Mouse (Mus musculus): Measurements from ENCODE around the gene Cwc22.

Cwc22 gene

GRCm38 (mm10) chr2:77924003-77924402 is 22.2 kb downstream of the Cwc22 start:
- no peak for DNase-seq (ENCODE audit: low read depth, low spot score)
- peaks cover 15% of the 10 kb centered on the region for H3K36me3 ChIP-seq (ENCODE audit: control insufficient read depth, insufficient read depth, low read length, poor library complexity, severe bottlenecking)
- H3K27me3 ChIP-seq (ENCODE audit: control insufficient read depth, insufficient read depth, low read length, poor library complexity, severe bottlenecking), result no peaks in the 10 kb centered on the region

- no peak for DNase-seq (ENCODE audit: low read depth, low spot score)
- H3K36me3 ChIP-seq (ENCODE audit: control insufficient read depth, insufficient read depth, low read length, poor library complexity, severe bottlenecking), result peaks cover 15% of the 10 kb centered on the region
- H3K27me3 ChIP-seq (ENCODE audit: control insufficient read depth, insufficient read depth, low read length, poor library complexity, severe bottlenecking), result no peaks in the 10 kb centered on the region
Observed at GRCm38 (mm10) chr2:77923182-77923581, 23.0 kb downstream of the Cwc22 start.

GRCm38 (mm10) chr2:77921307-77921706 is 24.9 kb downstream of the Cwc22 start:
- no peak for DNase-seq (ENCODE audit: low read depth, low spot score)
- Histone ChIP-seq H3K27me3 (ENCODE audit: control insufficient read depth, insufficient read depth, low read length, poor library complexity, severe bottlenecking) (no peaks in the 10 kb centered on the region), H3K36me3 (ENCODE audit: control insufficient read depth, insufficient read depth, low read length, poor library complexity, severe bottlenecking) (peaks cover 17% of the 10 kb centered on the region)

- no peak for DNase-seq (ENCODE audit: low read depth, low spot score)
- H3K27me3 ChIP-seq (ENCODE audit: control insufficient read depth, insufficient read depth, low read length, poor library complexity, severe bottlenecking), result no peaks in the 10 kb centered on the region
- H3K36me3 ChIP-seq (ENCODE audit: control insufficient read depth, insufficient read depth, low read length, poor library complexity, severe bottlenecking), result peaks cover 17% of the 10 kb centered on the region
Observed at GRCm38 (mm10) chr2:77920621-77921020, 25.6 kb downstream of the Cwc22 start.

GRCm38 (mm10) chr2:77918474-77918873 is 27.7 kb downstream of the Cwc22 start:
- peaks cover 17% of the 10 kb centered on the region; the same call in 1 of the 2 replicates for H3K36me3 ChIP-seq (ENCODE audit: control insufficient read depth, insufficient read depth, low read length, poor library complexity, severe bottlenecking)
- DNase-seq (ENCODE audit: low read depth, low spot score), result no peak
- no peaks in the 10 kb centered on the region for H3K27me3 ChIP-seq (ENCODE audit: control insufficient read depth, insufficient read depth, low read length, poor library complexity, severe bottlenecking)

GRCm38 (mm10) chr2:77918006-77918405 is 28.2 kb downstream of the Cwc22 start:
- Histone ChIP-seq H3K27me3 (ENCODE audit: control insufficient read depth, insufficient read depth, low read length, poor library complexity, severe bottlenecking) (no peaks in the 10 kb centered on the region), H3K36me3 (ENCODE audit: control insufficient read depth, insufficient read depth, low read length, poor library complexity, severe bottlenecking) (peaks cover 14% of the 10 kb centered on the region; the same call in 1 of the 2 replicates)
- no peak for DNase-seq (ENCODE audit: low read depth, low spot score)

GRCm38 (mm10) chr2:77917360-77917734 is 28.8 kb downstream of the Cwc22 start:
- Histone ChIP-seq H3K36me3 (ENCODE audit: control insufficient read depth, insufficient read depth, low read length, poor library complexity, severe bottlenecking) (peaks cover 17% of the 10 kb centered on the region; the same call in 1 of the 2 replicates), H3K27me3 (ENCODE audit: control insufficient read depth, insufficient read depth, low read length, poor library complexity, severe bottlenecking) (no peaks in the 10 kb centered on the region)
- DNase-seq (ENCODE audit: low read depth, low spot score), result no peak

GRCm38 (mm10) chr2:77916586-77917359 is 29.4 kb downstream of the Cwc22 start:
- peaks cover 17% of the 10 kb centered on the region; the same call in 1 of the 2 replicates for H3K36me3 ChIP-seq (ENCODE audit: control insufficient read depth, insufficient read depth, low read length, poor library complexity, severe bottlenecking)
- H3K27me3 ChIP-seq (ENCODE audit: control insufficient read depth, insufficient read depth, low read length, poor library complexity, severe bottlenecking), result no peaks in the 10 kb centered on the region
- DNase-seq (ENCODE audit: low read depth, low spot score), result no peak

GRCm38 (mm10) chr2:77915187-77915586 is 31.0 kb downstream of the Cwc22 start:
- Histone ChIP-seq H3K27me3 (ENCODE audit: control insufficient read depth, insufficient read depth, low read length, poor library complexity, severe bottlenecking) (no peaks in the 10 kb centered on the region), H3K36me3 (ENCODE audit: control insufficient read depth, insufficient read depth, low read length, poor library complexity, severe bottlenecking) (peaks cover 17% of the 10 kb centered on the region; the same call in 1 of the 2 replicates)
- DNase-seq (ENCODE audit: low read depth, low spot score), result no peak

GRCm38 (mm10) chr2:77913628-77914027 is 32.5 kb downstream of the Cwc22 start:
- DNase-seq (ENCODE audit: low read depth, low spot score), result no peak

GRCm38 (mm10) chr2:77912197-77912596 is 34.0 kb downstream of the Cwc22 start:
- no peak for DNase-seq (ENCODE audit: low read depth, low spot score)
- no peaks in the 10 kb centered on the region for H3K27me3 ChIP-seq (ENCODE audit: control insufficient read depth, insufficient read depth, low read length, poor library complexity, severe bottlenecking)
- H3K36me3 ChIP-seq (ENCODE audit: control insufficient read depth, insufficient read depth, low read length, poor library complexity, severe bottlenecking), result peaks cover 9% of the 10 kb centered on the region; the same call in 1 of the 2 replicates

More at GRCm38 (mm10) chr2:77913628-77914027, 32.5 kb downstream of the Cwc22 start:
- H3K27me3 ChIP-seq (ENCODE audit: control insufficient read depth, insufficient read depth, low read length, poor library complexity, severe bottlenecking), result no peaks in the 10 kb centered on the region
- peaks cover 11% of the 10 kb centered on the region; the same call in 1 of the 2 replicates for H3K36me3 ChIP-seq (ENCODE audit: control insufficient read depth, insufficient read depth, low read length, poor library complexity, severe bottlenecking)

- no peaks in the 10 kb centered on the region for H3K27me3 ChIP-seq (ENCODE audit: control insufficient read depth, insufficient read depth, low read length, poor library complexity, severe bottlenecking)
- H3K36me3 ChIP-seq (ENCODE audit: control insufficient read depth, insufficient read depth, low read length, poor library complexity, severe bottlenecking), result peaks cover 9% of the 10 kb centered on the region; the same call in 1 of the 2 replicates
- no peak for DNase-seq (ENCODE audit: low read depth, low spot score)
Observed at GRCm38 (mm10) chr2:77911452-77911851, 34.7 kb downstream of the Cwc22 start.

GRCm38 (mm10) chr2:77910216-77910615 is 36.0 kb downstream of the Cwc22 start:
- Histone ChIP-seq H3K27me3 (ENCODE audit: control insufficient read depth, insufficient read depth, low read length, poor library complexity, severe bottlenecking) (no peaks in the 10 kb centered on the region), H3K36me3 (ENCODE audit: control insufficient read depth, insufficient read depth, low read length, poor library complexity, severe bottlenecking) (peaks cover 9% of the 10 kb centered on the region; the same call in 1 of the 2 replicates)
- no peak for DNase-seq (ENCODE audit: low read depth, low spot score)

GRCm38 (mm10) chr2:77907164-77907563 is 39.0 kb downstream of the Cwc22 start:
- no peak for DNase-seq (ENCODE audit: low read depth, low spot score)
- no peaks in the 10 kb centered on the region for H3K27me3 ChIP-seq (ENCODE audit: control insufficient read depth, insufficient read depth, low read length, poor library complexity, severe bottlenecking)
- peaks cover 15% of the 10 kb centered on the region for H3K36me3 ChIP-seq (ENCODE audit: control insufficient read depth, insufficient read depth, low read length, poor library complexity, severe bottlenecking)

- no peak for DNase-seq (ENCODE audit: low read depth, low spot score)
- H3K36me3 ChIP-seq (ENCODE audit: control insufficient read depth, insufficient read depth, low read length, poor library complexity, severe bottlenecking), result peaks cover 13% of the 10 kb centered on the region
- no peaks in the 10 kb centered on the region for H3K27me3 ChIP-seq (ENCODE audit: control insufficient read depth, insufficient read depth, low read length, poor library complexity, severe bottlenecking)
Observed at GRCm38 (mm10) chr2:77905023-77905422, 41.2 kb downstream of the Cwc22 start.

All from splenic B cell, adult 2 months (primary cell).